Mouse (Mus musculus) hindbrain, embryonic 11.5 days (tissue): ENCODE results near the gene Oxld1. TPM values are rescaled to one million over a fixed set of nuclear protein-coding genes. Genes with fewer than 3 reads are reported as not detected.

Experiments
- ATAC-seq: fragments of 200-750 bp; cut with Nextera tagmentation; 2 replicates; pipeline ENCODE4 v1.8.0; 2017; ENCODE audit warnings: mild to moderate bottlenecking, moderate TSS enrichment, moderate library complexity; ENCODE audit not compliant: low FRiP score
- DNase-seq: peaks from one replicate; pipeline ENCODE4 v3.0.0-alpha.2; 2015; ENCODE audit warnings: low spot score
- H3K27ac ChIP-seq: fragments of 300-500 bp; sonication (generic); 2 replicates; pipeline ENCODE4 v1.5.1; 2014; ENCODE audit warnings: mild to moderate bottlenecking, low read depth, low read length
- H3K27me3 ChIP-seq: fragments of 300-500 bp; sonication (generic); 2 replicates; pipeline ENCODE4 v1.6.1; 2014; ENCODE audit warnings: mild to moderate bottlenecking, low read length, moderate library complexity, mixed read lengths; ENCODE audit not compliant: control insufficient read depth, insufficient read depth
- H3K36me3 ChIP-seq: fragments of 300-500 bp; sonication (generic); 2 replicates; pipeline ENCODE4 v1.6.1; 2014; ENCODE audit warnings: mild to moderate bottlenecking, low read length, moderate library complexity, mixed read lengths; ENCODE audit not compliant: control insufficient read depth, insufficient read depth
- H3K4me1 ChIP-seq: fragments of 300-500 bp; sonication (generic); replicated peaks from 2 replicates; pipeline ENCODE4 v1.6.1; 2014; ENCODE audit warnings: low read length, mixed read lengths; ENCODE audit not compliant: control insufficient read depth, insufficient read depth
- H3K4me2 ChIP-seq: fragments of 300-500 bp; sonication (generic); replicated peaks from 2 replicates; pipeline ENCODE4 v1.6.1; 2014; ENCODE audit warnings: mild to moderate bottlenecking, low read depth, low read length
- H3K4me3 ChIP-seq: fragments of 300-500 bp; sonication (generic); 2 replicates; pipeline ENCODE4 v1.5.1; 2014; ENCODE audit warnings: low read depth, low read length
- H3K9ac ChIP-seq: fragments of 300-500 bp; sonication (generic); 2 replicates; pipeline ENCODE4 v1.6.1; 2014; ENCODE audit warnings: low read depth, low read length
- H3K9me3 ChIP-seq: fragments of 300-500 bp; sonication (generic); 2 replicates; pipeline ENCODE4 v1.6.1; 2016; ENCODE audit warnings: low read length; ENCODE audit not compliant: control insufficient read depth
- WGBS: fragments of 180-500 bp; shearing (Covaris S2); extraction: QIAGEN DNeasy Blood & Tissue Kit; methylation state at CpG from one replicate; pipeline ENCODE4 v1.1.7; 2014; 5-methylcytosine and 5-hydroxymethylcytosine counted together
- polyA plus RNA-seq: library from polyadenylated mRNA; unstranded; fragments of >200 nt; fragmentation: Nextera tagmentation; extraction: Ambion mirVana; gene quantifications from 2 replicates; pipeline ENCODE4 v1.2.1, GENCODE M21; 2014

The Oxld1 gene
- polyA plus RNA-seq: 11.9 and 13.1 TPM in 2 replicates

GRCm38 (mm10) chr11:120457772-120458751, at the start of gene Oxld1, which contains the start of gene Ccdc137:
Oxld1 (minus strand) TSS chr11:120458068.
Ccdc137 (plus strand) TSS chr11:120458115.
- H3K9ac ChIP-seq: peak within 1 kb of the TSS; percentile 93
- no peaks in the 10 kb centered on the region; the same call in 1 of the 2 replicates for H3K4me1 ChIP-seq
- H3K4me2 ChIP-seq: peak within 1 kb of the TSS; percentile 92
- no peaks in the 10 kb centered on the region for H3K36me3 ChIP-seq
- WGBS: 5% methylated on average over 62 of the region's 62 CpGs
- H3K27ac ChIP-seq: peak within 1 kb of the TSS; percentile 63
- no peaks in the 10 kb centered on the region for H3K9me3 ChIP-seq
- peak within 1 kb of the TSS; percentile 91 for H3K4me3 ChIP-seq
- peak; percentile 86 for DNase-seq
- H3K27me3 ChIP-seq: no peaks in the 10 kb centered on the region
- peak; percentile 86 for ATAC-seq

GRCm38 (mm10) chr11:120506899-120507298, 49.0 kb upstream of the Oxld1 start:
- WGBS: 62% methylated on average over 4 of the region's 4 CpGs

GRCm38 (mm10) chr11:120505661-120506060, 47.8 kb upstream of the Oxld1 start:
- WGBS: 83% methylated on average over 3 of the region's 3 CpGs
- ATAC-seq (no peak), DNase-seq (no peak)
- no peaks in the 10 kb centered on the region for H3K36me3 ChIP-seq
- no peaks in the 10 kb centered on the region for H3K9me3 ChIP-seq
- 0 out of 2 replicates have a peak, but pooled peaks cover 2% of the 10 kb centered on the region for H3K4me1 ChIP-seq
- no peak overlapping the region for H3K9ac ChIP-seq
- no peak overlapping the region for H3K4me3 ChIP-seq
- no peak overlapping the region for H3K4me2 ChIP-seq
- no peak overlapping the region for H3K27ac ChIP-seq
- H3K27me3 ChIP-seq: no peaks in the 10 kb centered on the region

More at GRCm38 (mm10) chr11:120506899-120507298, 49.0 kb upstream of the Oxld1 start:
- H3K9ac ChIP-seq: no peak overlapping the region
- no peak overlapping the region for H3K4me3 ChIP-seq
- H3K27ac ChIP-seq: no peak overlapping the region
- H3K4me2 ChIP-seq: no peak overlapping the region
- H3K9me3 ChIP-seq: no peaks in the 10 kb centered on the region
- ATAC-seq (no peak), DNase-seq (no peak)
- 0 out of 2 replicates have a peak, but pooled peaks cover 2% of the 10 kb centered on the region for H3K4me1 ChIP-seq
- no peaks in the 10 kb centered on the region for H3K36me3 ChIP-seq
- no peaks in the 10 kb centered on the region for H3K27me3 ChIP-seq

GRCm38 (mm10) chr11:120501701-120502100, 43.8 kb upstream of the Oxld1 start:
- DNase-seq: no peak
- Histone ChIP-seq H3K36me3 (0 out of 2 replicates have a peak, but pooled peaks cover 4% of the 10 kb centered on the region), H3K9ac (no peak overlapping the region), H3K4me1 (no peaks in the 10 kb centered on the region), H3K4me2 (no peak overlapping the region), H3K27me3 (no peaks in the 10 kb centered on the region), H3K9me3 (no peaks in the 10 kb centered on the region), H3K4me3 (no peak overlapping the region), H3K27ac (no peak overlapping the region)
- ATAC-seq: no peak
- WGBS: 87% methylated on average over 4 of the region's 4 CpGs

- Histone ChIP-seq H3K27ac (no peak overlapping the region), H3K27me3 (no peaks in the 10 kb centered on the region), H3K4me1 (no peaks in the 10 kb centered on the region), H3K4me2 (no peak overlapping the region), H3K9ac (no peak overlapping the region), H3K4me3 (no peak overlapping the region), H3K36me3 (0 out of 2 replicates have a peak, but pooled peaks cover 4% of the 10 kb centered on the region), H3K9me3 (no peaks in the 10 kb centered on the region)
- WGBS: 73% methylated on average over 6 of the region's 6 CpGs
- no peak for ATAC-seq
- no peak for DNase-seq
These were observed 43.1 kb upstream of the Oxld1 start for GRCm38 (mm10) chr11:120501018-120501417.

- WGBS: 22% methylated on average over 3 of the region's 3 CpGs
- Histone ChIP-seq H3K4me3 (no peak overlapping the region), H3K4me1 (no peaks in the 10 kb centered on the region), H3K9me3 (no peaks in the 10 kb centered on the region), H3K27me3 (no peaks in the 10 kb centered on the region), H3K36me3 (0 out of 2 replicates have a peak, but pooled peaks cover 8% of the 10 kb centered on the region), H3K9ac (no peak overlapping the region), H3K27ac (no peak overlapping the region), H3K4me2 (no peak overlapping the region)
- no peak for ATAC-seq
- DNase-seq: no peak
These were observed 42.5 kb upstream of the Oxld1 start for GRCm38 (mm10) chr11:120500357-120500756.

- Histone ChIP-seq H3K27ac (no peak overlapping the region), H3K4me2 (no peak overlapping the region), H3K9me3 (no peaks in the 10 kb centered on the region), H3K4me1 (no peaks in the 10 kb centered on the region), H3K27me3 (no peaks in the 10 kb centered on the region), H3K36me3 (peaks cover 8% of the 10 kb centered on the region; the same call in 1 of the 2 replicates), H3K9ac (no peak overlapping the region), H3K4me3 (no peak overlapping the region)
- no peak for ATAC-seq
- DNase-seq: no peak
- 87% methylated on average over 6 of the region's 6 CpGs for WGBS
These were observed 42.0 kb upstream of the Oxld1 start for GRCm38 (mm10) chr11:120499894-120500293.

- no peak overlapping the region for H3K4me3 ChIP-seq
- peaks cover 8% of the 10 kb centered on the region; the same call in 1 of the 2 replicates for H3K36me3 ChIP-seq
- 90% methylated on average over 5 of the region's 5 CpGs for WGBS
These were observed 41.0 kb upstream of the Oxld1 start for GRCm38 (mm10) chr11:120498891-120499290.

More at GRCm38 (mm10) chr11:120498891-120499290, 41.0 kb upstream of the Oxld1 start:
- DNase-seq (no peak), ATAC-seq (no peak)
- no peaks in the 10 kb centered on the region for H3K4me1 ChIP-seq
- no peaks in the 10 kb centered on the region for H3K9me3 ChIP-seq
- H3K27ac ChIP-seq: no peak overlapping the region
- H3K4me2 ChIP-seq: no peak overlapping the region
- no peak overlapping the region for H3K9ac ChIP-seq
- H3K27me3 ChIP-seq: no peaks in the 10 kb centered on the region
